Mouse (Mus musculus) heart, postnatal 25 days (tissue): ENCODE measurements around the gene Gm20498. TPM values are rescaled to one million over a fixed set of nuclear protein-coding genes. Genes with fewer than 3 reads are reported as not detected.
"Not testable (repeated sequence)": the region's sequence is repeated elsewhere in the genome, so short reads cannot be mapped to it uniquely, and the experiment has no call there.

Source experiments
- DNase-seq: peaks from one replicate; pipeline ENCODE4 v3.0.0; 2022; ENCODE audit warnings: low spot score
- intact Hi-C: fragments of 180-260 bp; cut with DNase I; formaldehyde crosslinking; loops from one replicate; pipeline ENCODE4 v1.15.1; 2025
- total RNA-seq, 2 experiments: library from RNA; stranded (reverse); gene quantifications; 2 replicates each; pipeline ENCODE4 v1.2.3; 2021

Gm20498 gene
- 10 to 100 TPM; 42.3 to 46.7 TPM for total RNA-seq

DNA sequence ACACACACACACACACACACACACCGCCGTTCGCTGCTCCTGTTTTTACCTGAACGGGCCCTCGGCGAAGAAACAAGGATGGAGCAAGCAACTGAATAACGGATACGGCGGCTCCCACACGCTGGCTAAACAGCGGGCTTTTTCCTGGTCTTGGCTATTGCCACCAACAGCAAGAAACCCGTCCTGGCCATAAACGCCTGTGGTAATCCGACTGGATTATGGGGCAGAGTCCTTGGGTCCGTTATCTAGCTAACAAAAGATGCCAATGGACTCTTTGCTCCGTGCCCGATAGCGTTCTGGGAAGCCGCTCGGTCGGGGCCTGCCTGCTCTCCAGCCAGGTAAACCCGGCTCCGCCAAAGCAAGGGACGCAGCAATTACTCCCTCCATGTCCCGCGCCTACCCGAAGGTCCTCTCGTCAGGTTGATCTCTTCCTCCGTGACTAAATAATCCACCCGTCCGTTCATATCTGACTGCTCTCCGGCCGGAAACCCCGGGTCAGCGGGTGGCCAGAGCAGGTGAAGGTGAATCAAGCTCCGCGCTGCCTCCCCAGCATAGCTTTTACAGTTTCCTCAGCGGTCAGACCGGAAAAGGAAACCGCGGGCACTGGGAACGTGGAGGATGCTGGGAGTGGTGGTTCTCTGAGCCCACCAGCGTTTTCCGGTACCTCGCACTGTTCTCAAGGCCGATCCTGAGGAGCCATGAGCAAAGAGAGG lies at the start of gene Gm20498, which contains the start of gene Synj2bp:
Gm20498 (minus strand) TSS at position 590 of the 713 bp plus-strand sequence.
Synj2bp (minus strand) TSS at position 596 of the 713 bp plus-strand sequence.
- intact Hi-C loops, result loop anchor here (5.0 kb wide), 2 partner anchors 45 to 65 kb away; partner anchors contain the start of genes Cox16 and Med6
- DNase-seq, result peak; percentile 60

DNA sequence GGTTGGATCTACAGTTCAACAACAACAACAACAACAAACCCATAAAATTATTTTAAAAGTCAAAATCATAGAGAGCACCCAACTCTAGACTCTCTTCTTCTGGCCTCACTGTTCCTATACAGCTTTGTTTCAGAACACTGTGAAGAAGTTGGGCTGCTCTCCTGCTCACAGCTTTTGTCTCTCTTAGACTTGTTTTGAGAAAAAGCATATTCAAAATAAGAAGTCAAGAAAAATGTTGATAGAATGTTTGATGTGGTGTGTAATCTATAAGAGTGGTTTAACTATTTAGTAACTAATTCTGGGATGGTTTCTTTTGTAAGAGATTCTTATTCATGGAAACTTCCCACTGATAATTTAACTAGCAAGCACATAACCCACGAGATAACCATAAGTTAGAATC lies 35.7 kb upstream of the Gm20498 start, which contains the start of gene Adam21:
Adam21 (minus strand) TSS at position 101 of the 400 bp plus-strand sequence.
- no peak for DNase-seq

DNA sequence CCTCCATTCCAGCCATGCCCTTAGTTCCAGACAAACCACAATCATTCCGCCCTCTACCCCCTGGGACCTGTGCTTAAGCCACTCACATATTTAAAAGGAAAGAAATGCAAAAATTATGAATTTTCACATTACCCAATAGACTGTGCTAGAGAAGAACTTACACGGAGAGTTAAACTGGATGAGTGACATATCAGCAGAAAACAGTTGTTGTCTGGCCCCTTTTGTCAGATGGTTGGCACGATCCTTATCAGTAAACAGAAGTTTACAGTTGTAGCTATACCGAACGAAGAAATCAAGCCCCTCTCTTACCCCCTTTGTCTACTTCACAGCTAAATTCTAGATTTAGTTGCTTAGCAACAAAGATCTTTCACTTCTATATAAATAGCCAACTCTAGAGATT lies 35.2 kb upstream of the Gm20498 start:
- intact Hi-C loops, result no loop called here
- DNase-seq, result no peak

More for the DNA sequence above, 35.7 kb upstream of the Gm20498 start, which contains the start of gene Adam21:
- intact Hi-C loops, result no loop called here

DNA sequence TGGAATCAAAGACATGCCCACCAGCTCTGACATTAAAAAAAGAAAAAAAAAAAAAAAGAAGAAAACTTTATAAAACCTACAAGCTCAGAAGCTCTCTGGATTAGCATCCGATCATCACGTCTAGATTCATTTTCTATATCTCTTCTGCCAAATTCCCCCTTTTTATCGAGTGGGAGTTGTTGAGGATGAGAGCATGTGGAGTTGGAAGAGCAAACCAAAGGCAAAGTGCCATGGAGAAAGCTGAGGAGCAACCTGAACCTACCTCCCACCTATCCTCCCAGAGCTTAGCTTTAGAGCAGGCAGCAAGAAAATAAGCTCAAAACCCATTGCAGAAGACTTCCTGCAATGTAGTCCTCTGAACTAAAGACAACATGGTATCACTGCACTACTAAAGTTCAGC lies 31.5 kb upstream of the Gm20498 start:
- intact Hi-C loops, result no loop called here
- DNase-seq, result no peak

DNA sequence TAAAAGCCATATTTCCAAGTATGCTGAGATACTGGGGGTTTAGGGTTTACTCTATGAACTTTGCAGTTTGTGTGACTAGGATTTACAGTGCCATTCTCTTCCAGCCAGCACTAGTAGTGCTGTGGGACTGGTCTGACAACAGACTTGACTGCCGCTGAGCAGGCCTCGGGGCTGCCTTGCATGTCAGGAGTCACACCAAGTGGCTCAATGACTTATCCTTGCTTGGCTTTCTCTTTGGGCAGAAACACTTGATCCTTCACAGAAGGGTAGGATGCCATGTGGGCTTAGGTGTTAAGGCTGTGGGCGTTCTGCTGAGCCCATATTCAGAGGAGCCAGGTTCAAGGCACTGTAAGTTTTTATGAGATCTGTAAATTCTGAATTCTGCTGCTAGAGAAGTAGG lies 16.6 kb upstream of the Gm20498 start:
- intact Hi-C loops, result no loop called here
- DNase-seq, result no peak

DNA sequence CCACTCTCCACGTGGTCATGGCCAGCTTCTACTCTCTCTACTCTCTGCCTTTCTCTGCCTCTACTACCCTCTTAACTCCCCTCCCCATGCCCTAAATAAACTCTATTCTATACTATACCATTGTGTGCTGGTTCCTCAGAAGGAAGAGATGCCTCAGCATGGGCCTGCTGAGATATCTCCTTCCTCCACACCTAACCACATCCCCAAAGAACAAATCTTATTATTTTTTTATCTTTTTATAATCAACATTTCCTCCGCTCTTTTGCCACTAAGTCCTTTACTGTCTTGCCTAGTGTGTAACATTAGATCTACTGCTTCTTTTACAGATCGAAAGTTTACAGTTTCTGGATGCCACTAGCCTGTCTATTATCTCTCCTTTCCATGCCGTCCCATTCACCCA lies 14.5 kb upstream of the Gm20498 start:
- no peak for DNase-seq
- intact Hi-C loops, result no loop called here

DNA sequence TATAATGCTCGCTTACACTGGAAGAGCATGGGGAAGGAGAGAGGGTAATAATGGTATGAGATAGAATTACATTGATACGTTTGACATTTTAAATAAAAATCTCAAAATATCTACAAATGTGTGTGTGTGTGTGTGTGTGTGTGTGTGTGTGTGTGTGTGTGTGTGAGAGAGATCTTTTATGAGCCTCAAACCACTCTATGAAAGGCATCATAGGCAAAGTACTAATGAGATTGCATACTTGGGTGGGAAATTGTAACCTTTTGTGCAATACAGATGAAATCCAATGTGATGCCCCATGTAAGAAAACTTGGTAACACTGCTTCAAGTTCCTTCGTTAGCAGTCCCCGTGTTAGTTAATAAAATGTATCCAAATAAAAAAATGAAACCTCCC lies 319 bp upstream of the Gm20498 start:
- DNase-seq, result no peak
- intact Hi-C loops, result loop anchor here (5.0 kb wide), 2 partner anchors 46 to 64 kb away; partner anchors contain the start of genes Cox16 and Med6

DNA sequence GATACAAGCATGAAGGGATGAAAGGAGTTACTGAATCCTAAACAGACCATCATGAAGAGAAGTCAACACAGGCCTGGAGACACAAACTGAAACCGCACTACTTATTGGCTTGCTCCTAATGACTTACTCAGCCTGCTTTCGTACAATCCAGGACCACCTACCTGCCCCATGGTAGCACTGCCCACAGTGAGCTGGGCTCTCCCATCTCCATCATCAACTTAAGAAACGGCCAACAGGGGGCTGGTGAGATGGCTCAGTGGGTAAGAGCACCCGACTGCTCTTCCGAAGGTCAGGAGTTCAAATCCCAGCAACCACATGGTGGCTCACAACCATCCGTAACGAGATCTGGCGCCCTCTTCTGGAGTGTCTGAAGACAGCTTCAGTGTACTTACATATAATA lies 2.1 kb downstream of the Gm20498 start:
- intact Hi-C loops, result loop anchor here (5.0 kb wide), 2 partner anchors 43 to 67 kb away; partner anchors contain the start of genes Cox16 and Med6

DNA sequence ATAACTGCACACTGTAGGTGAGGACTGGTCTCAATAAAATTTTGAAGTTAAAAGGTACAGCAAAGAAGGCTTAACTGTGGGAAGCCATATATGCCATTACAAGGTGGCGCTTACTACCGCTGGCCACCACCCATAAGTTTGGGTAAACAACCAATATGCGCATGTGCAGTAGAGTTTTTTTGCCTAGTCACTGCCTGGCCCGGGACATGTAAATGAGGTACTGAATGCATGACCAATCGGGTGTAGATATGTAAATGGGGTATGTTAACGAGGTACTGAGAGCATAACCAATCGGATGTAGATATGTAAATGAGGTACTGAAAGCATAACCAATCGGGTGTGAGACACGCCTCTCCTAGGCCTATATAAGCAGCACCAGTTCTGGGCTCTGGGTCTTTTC lies 35.8 kb downstream of the Gm20498 start:
- DNase-seq, result not testable (repeated sequence)

More for the DNA sequence above, 2.1 kb downstream of the Gm20498 start:
- not testable (repeated sequence) for DNase-seq

DNA sequence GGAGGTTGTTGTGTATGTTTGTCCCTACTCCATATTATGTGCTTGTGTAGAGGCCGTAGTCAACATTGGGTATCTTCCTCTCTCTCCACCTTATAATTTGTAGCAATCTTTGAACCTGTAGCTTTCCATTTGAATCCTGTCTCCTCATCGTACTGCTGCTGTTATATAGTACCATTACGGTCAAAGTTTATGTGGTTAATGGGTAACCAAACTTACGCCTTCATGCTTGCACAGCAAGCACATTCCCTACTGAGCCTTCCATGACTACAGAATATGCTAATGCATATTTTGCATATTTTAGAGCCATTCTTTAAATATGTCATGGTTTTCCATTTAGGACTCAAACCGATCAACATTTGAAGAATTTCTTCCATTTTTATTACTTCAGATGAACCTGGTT lies 42.2 kb downstream of the Gm20498 start:
- DNase-seq, result no peak

More for the DNA sequence above, 35.8 kb downstream of the Gm20498 start:
- intact Hi-C loops, result not testable (repeated sequence)

DNA sequence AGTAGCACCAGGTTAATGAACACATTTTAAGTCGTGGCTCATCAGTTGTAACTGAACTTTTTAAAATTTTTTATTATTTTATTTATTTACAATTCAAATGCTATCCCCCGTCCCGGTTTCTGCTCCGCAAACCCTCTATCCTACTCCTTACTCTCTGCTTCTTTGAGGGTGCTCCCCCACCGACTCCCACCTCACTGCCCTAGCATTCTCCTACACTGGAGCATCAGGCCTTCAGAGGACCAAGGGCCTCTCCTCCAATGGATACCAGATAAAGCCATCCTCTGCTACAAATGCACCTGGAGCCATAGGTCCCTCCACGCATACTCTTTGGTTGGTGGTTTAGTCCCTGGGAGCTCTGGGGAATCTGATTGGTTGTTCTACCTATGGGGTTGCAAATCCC lies 47.4 kb downstream of the Gm20498 start:
- intact Hi-C loops, result loop anchor here (5.0 kb wide), 2 partner anchors 47 to 107 kb away; partner anchors contain the start of genes Gm20498 and Synj2bp
- DNase-seq, result no peak

More for the DNA sequence above, 42.2 kb downstream of the Gm20498 start:
- intact Hi-C loops, result no loop called here

DNA sequence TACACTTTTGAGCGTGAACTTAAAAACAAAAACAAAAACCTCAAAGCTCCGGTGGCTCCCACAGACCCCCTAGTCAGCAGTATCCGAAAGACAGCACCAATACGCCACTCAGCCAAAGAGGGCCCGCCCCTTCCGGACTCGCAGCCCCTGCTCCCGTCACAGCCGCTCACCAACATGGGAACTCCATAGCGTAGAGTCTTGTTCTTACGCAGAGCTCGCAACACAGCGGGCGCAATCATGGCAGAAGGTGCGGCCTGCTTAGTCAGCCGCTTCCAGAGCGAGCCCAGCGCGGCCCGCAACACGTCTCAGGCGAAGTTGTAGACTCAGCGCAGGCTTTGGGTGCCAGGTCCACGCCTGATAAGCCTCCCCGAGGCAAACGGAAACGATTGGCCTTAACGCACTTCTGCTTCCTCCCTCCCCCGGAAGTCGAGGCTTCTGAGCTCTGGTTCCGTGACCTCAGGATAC lies 47.9 kb downstream of the Gm20498 start, which contains the start of gene Cox16:
Cox16 (minus strand) TSS at position 401 of the 465 bp plus-strand sequence.
- DNase-seq, result peak; percentile 79
- intact Hi-C loops, result loop anchor here (5.0 kb wide), 2 partner anchors 48 to 108 kb away; partner anchors contain the start of genes Gm20498 and Synj2bp

DNA sequence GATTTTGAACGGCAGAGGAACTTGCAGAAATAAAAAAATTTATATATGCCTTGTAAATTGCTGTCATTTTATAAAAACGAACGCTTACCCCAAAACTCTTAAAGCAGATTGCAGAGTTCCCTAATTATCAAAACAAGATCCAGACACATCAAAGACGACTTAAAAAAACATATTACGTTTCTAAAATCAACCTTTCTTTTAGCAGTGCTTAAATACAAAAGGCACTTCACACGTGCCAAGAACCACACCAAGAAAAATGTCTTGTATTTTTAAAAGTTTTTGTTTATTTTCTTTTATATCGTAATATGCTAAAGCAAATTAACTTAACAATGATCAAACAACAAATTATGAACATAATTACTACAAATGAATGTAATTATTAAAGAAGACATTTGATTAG lies 48.5 kb downstream of the Gm20498 start:
- intact Hi-C loops, result no loop called here
- DNase-seq, result no peak

DNA sequence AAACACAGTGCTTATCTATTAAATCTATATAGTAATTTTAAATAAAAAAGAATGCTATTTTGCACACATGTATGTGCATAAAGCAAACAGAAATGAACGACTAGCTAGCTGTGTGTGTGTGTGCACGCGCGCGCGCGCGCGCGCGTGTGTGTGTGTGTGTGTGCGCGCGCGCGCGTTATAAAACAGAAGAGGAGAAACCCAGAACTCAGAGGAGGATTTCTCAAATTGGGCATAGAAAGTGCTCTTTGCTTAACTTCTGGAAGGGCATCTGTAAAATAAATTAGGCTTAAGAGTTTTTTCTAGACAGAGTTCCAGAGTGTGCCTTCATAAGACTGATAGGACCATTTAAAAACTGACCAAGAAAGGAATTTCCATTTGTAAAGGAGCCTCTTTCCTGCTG lies 49.0 kb downstream of the Gm20498 start:
- intact Hi-C loops, result no loop called here
- no peak for DNase-seq

DNA sequence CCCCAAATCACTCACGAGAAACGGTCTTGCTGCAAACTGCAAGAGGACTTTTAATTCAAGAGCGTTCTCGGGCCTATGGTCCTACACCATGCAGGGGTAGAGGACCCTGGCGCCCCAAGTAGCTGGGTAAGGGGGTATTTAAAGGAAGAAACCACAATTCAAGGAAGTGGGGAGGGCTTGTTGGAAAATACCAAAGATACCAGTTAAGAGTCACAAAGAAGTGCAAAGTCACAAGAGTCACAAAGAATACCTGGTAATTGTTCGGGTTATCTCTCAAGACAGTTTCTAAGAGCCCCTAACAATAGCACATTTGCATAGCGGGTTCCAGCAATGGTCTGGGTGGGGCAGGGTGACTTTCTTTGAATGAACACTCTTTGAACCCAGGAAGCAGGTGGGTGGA lies 73.7 kb downstream of the Gm20498 start:
- DNase-seq, intact Hi-C loops: not testable (repeated sequence)

DNA sequence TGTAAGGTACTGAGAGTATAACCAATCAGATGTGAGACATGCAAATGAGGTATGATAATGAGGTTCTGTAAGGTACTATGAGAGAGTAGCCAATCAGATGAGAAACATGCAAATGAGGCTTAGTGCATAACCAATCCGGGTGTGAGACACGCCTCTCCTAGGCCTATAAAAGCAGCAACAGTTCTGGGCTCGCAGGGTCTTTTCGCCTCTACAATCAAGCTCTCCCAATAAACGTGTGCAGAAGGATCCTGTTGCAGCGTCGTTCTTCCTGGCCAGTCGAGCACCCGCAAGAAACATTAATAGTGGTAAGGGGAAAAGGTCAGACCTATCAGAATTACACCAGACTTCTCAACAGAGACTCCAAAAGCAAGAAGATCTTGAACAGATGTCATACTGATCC lies 93.7 kb downstream of the Gm20498 start:
- intact Hi-C loops, DNase-seq: not testable (repeated sequence)

DNA sequence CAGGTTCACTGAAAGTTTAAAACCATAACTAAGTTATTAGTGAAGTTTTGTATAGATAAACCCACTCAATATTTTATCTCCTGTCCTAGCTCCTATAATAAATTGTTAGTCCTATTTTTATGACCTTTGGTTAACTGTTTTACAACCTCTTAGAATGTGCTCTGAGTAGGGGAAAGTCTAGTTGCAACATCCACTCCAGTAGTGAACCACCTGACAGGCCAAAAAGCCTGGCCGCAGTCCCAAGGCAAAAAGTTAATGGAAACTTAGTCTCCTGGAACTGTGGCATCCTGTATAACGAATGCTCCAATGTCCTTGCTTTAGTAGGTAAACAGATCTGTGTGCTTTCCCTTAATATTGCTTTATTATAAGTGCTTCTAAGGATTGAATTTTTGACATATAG lies 97.9 kb downstream of the Gm20498 start:
- DNase-seq, intact Hi-C loops: not testable (repeated sequence)

DNA sequence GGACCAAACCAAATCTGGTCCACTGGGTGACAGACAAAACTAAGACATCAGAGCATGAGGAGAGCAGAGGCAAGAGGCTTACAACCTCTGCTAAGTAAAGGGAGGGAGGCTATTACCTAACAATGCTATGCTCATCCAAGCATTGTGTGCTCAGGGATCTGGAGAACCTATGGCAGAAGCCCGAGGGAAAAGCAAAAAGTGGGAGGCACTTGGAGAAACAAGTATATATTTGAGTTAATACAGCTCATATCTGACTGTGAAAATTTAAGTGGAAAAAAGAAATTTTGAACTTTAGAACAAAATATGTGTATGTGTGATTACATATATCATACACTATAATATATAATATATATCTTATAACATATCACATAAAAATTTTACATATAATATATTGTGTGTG lies 110.9 kb downstream of the Gm20498 start, which contains the start of gene Adam4:
Adam4 (minus strand) TSS at position 101 of the 400 bp plus-strand sequence.
- intact Hi-C loops, result no loop called here
- DNase-seq, result no peak

DNA sequence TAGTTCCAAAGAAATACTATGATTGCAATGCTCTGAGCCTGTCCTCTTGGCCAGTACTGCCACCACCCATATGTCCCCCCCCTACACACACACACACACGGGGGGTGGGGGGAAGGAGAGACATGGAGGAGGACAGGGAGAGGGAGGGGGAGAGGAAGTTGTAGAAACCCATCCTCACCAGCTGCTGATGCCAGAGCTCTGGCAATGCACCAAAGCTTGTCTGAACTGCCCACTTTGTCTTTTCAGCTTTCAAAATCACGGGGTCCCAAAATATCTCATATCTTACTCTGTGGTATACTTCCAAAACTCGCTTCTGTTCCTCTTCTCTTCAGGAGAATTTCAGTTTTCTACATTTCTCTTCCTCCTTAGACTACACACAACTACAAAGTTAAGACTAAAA lies 119.5 kb downstream of the Gm20498 start:
- DNase-seq, result no peak
- intact Hi-C loops, result no loop called here

DNA sequence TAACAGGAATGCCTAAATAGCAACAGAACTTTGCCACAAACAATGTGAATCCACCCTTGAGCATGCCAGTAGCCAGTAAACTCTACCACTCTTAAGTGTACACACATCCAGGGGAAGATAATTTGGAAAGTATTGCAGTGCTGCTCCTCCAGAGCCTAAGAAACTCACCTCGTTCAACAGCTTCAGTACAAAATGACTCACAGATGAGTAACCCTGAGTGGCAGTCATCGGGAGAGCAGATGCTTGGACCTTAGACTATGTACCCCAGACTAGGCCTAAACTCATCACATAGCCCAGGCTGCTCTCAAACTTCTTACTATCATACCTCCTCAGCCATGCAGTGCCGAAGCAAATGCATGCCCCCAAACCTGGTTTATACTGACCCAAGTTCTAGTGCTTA lies 123.7 kb downstream of the Gm20498 start:
- intact Hi-C loops, result no loop called here
- no peak for DNase-seq

DNA sequence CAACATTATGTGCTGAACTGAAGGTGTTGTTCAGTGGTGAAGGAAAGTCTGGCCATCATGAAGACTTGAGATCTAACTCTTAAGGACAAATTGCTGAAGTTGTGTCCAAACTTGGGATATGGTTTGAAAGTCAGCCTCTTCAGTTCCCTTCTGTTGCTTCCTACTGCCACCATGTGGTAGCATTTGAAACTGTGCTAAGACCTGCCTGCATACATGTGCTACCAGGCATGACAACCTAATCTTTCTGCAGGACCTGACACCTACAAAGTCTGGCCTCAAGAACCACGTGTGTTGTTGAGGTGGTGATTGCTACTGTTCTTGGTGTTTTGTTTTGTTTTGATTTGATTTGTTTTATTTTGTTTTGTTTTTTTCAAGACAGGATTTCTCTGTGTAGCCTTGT lies 130.5 kb downstream of the Gm20498 start:
- no peak for DNase-seq
- intact Hi-C loops, result loop anchor here (1.0 kb wide), 1 partner anchor 203 kb away; no protein-coding TSS in a partner anchor
